Mouse (Mus musculus) C2C12 (cell line): ENCODE measurements at regions not wholly inside any gene's neighbourhood (a gene's known extent, or its start where the extent isn't known, plus 50 kb on each side); places are given as distances from the start of the nearest gene placed in this dataset.
"Not testable (repeated sequence)": the region's sequence is repeated elsewhere in the genome, so short reads cannot be mapped to it uniquely, and the experiment has no call there.

Experiments
- CTCF ChIP-seq: IDR thresholded peaks from one replicate; pipeline ENCODE4 v1.5.1; 2011; ENCODE audit not compliant: control insufficient read depth, insufficient read depth, insufficient read length
- MYOG ChIP-seq: IDR thresholded peaks from one replicate; pipeline ENCODE4 v1.6.1; 2011; ENCODE audit not compliant: control insufficient read depth, insufficient read length; ENCODE audit errors: extremely low read depth

DNA sequence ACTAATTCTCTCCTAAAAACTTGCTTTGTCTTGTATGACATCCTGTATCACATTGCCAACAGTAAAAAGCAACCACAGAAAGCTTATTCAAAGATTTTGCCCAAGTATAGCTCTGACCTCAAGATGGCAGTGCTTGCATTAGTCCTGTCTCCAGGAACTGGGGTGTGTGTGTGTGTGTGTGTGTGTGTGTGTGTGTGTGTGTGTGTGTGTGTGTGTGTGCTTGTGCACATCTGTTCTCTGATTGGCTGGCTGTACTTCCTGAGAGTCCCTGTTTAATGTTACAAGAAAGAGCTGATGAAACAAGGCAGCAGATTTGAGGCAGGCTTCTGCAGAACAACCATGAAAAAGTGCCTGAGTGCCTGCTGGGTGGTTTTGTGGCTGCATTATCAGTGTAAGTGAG, 639.2 kb upstream of the Olfr1507 start:
- TF ChIP-seq CTCF, MYOG: not testable (repeated sequence)
